Mouse (Mus musculus): Measurements from ENCODE around the gene Olfr429. TPM values are rescaled to one million over a fixed set of nuclear protein-coding genes. Genes with fewer than 3 reads are reported as not detected.

Olfr429 gene
- polyA plus RNA-seq, 1 experiment from 2014 or later: not detected

- H3K4me3 ChIP-seq (ENCODE audit: control insufficient read depth in 1 of 2, insufficient read depth in 1 of 2, low read depth in 1 of 2, low read length in 2 of 2): no peak within 1 kb of the TSS
- no peak for ATAC-seq (ENCODE audit: insufficient number of reproducible peaks, insufficient read depth, low FRiP score, low read depth)
- H3K9ac ChIP-seq (ENCODE audit: low read length): no peak within 1 kb of the TSS
- H3K9me3 ChIP-seq (ENCODE audit: control insufficient read depth, low read length): no peaks in the 10 kb centered on the region
- no peaks in the 10 kb centered on the region for H3K4me1 ChIP-seq (ENCODE audit: control insufficient read depth in 2 of 2, insufficient read depth in 2 of 2, low read length in 2 of 2)
- no peaks in the 10 kb centered on the region for H3K36me3 ChIP-seq (ENCODE audit: control insufficient read depth, insufficient read depth, low read length)
- 80% methylated on average over 1 of the region's 1 CpGs for WGBS
- H3K27me3 ChIP-seq (ENCODE audit: control insufficient read depth, insufficient read depth, low read length): no peaks in the 10 kb centered on the region
- H3K4me2 ChIP-seq (ENCODE audit: low read length): no peak within 1 kb of the TSS
- no peak within 1 kb of the TSS for H3K27ac ChIP-seq (replicated peaks in 1 of 2; ENCODE audit: control insufficient read depth in 1 of 2, insufficient read depth in 1 of 2, low read depth in 2 of 2, low read length in 2 of 2)
Observed at GRCm38 (mm10) chr1:174096591-174096990, 12.5 kb downstream of the Olfr429 start, which contains the start of gene Olfr427. Gene Olfr427 (plus strand): TSS chr1:174096891.

- Histone ChIP-seq H3K36me3 (ENCODE audit: control insufficient read depth, insufficient read depth, low read length) (no peaks in the 10 kb centered on the region), H3K27ac (replicated peaks in 1 of 2; ENCODE audit: control insufficient read depth in 1 of 2, insufficient read depth in 1 of 2, low read depth in 2 of 2, low read length in 2 of 2) (no peak overlapping the region), H3K27me3 (ENCODE audit: control insufficient read depth, insufficient read depth, low read length) (no peaks in the 10 kb centered on the region), H3K4me2 (ENCODE audit: low read length) (no peak overlapping the region), H3K4me3 (ENCODE audit: control insufficient read depth in 1 of 2, insufficient read depth in 1 of 2, low read depth in 1 of 2, low read length in 2 of 2) (no peak overlapping the region), H3K9me3 (ENCODE audit: control insufficient read depth, low read length) (no peaks in the 10 kb centered on the region), H3K4me1 (ENCODE audit: control insufficient read depth in 2 of 2, insufficient read depth in 2 of 2, low read length in 2 of 2) (no peaks in the 10 kb centered on the region), H3K9ac (ENCODE audit: low read length) (no peak overlapping the region)
- no peak for ATAC-seq (ENCODE audit: insufficient number of reproducible peaks, insufficient read depth, low FRiP score, low read depth)
- WGBS: 42% methylated on average over 2 of the region's 2 CpGs
Observed at GRCm38 (mm10) chr1:174103735-174104134, 19.6 kb downstream of the Olfr429 start.

- Histone ChIP-seq H3K9me3 (ENCODE audit: control insufficient read depth, low read length) (no peaks in the 10 kb centered on the region), H3K27me3 (ENCODE audit: control insufficient read depth, insufficient read depth, low read length) (no peaks in the 10 kb centered on the region), H3K27ac (replicated peaks in 1 of 2; ENCODE audit: control insufficient read depth in 1 of 2, insufficient read depth in 1 of 2, low read depth in 2 of 2, low read length in 2 of 2) (no peak within 1 kb of the TSS), H3K36me3 (ENCODE audit: control insufficient read depth, insufficient read depth, low read length) (no peaks in the 10 kb centered on the region), H3K4me3 (ENCODE audit: control insufficient read depth in 1 of 2, insufficient read depth in 1 of 2, low read depth in 1 of 2, low read length in 2 of 2) (no peak within 1 kb of the TSS), H3K4me2 (ENCODE audit: low read length) (no peak within 1 kb of the TSS), H3K4me1 (ENCODE audit: control insufficient read depth in 2 of 2, insufficient read depth in 2 of 2, low read length in 2 of 2) (no peaks in the 10 kb centered on the region), H3K9ac (ENCODE audit: low read length) (no peak within 1 kb of the TSS)
- WGBS: 59% methylated on average over 2 of the region's 2 CpGs
- ATAC-seq (ENCODE audit: insufficient number of reproducible peaks, insufficient read depth, low FRiP score, low read depth): no peak
Observed at GRCm38 (mm10) chr1:174121062-174121461, 36.9 kb downstream of the Olfr429 start, which contains the start of gene Olfr231. Gene Olfr231 (minus strand): TSS chr1:174121162.

GRCm38 (mm10) chr1:174131217-174131616 is 47.1 kb downstream of the Olfr429 start, which contains the start of gene Olfr424:
Gene Olfr424 (plus strand): TSS chr1:174131517.
- Histone ChIP-seq H3K4me2 (ENCODE audit: low read length) (no peak within 1 kb of the TSS), H3K27me3 (ENCODE audit: control insufficient read depth, insufficient read depth, low read length) (no peaks in the 10 kb centered on the region), H3K4me3 (ENCODE audit: control insufficient read depth in 1 of 2, insufficient read depth in 1 of 2, low read depth in 1 of 2, low read length in 2 of 2) (no peak within 1 kb of the TSS), H3K4me1 (ENCODE audit: control insufficient read depth in 2 of 2, insufficient read depth in 2 of 2, low read length in 2 of 2) (no peaks in the 10 kb centered on the region), H3K9ac (ENCODE audit: low read length) (no peak within 1 kb of the TSS), H3K36me3 (ENCODE audit: control insufficient read depth, insufficient read depth, low read length) (no peaks in the 10 kb centered on the region), H3K27ac (replicated peaks in 1 of 2; ENCODE audit: control insufficient read depth in 1 of 2, insufficient read depth in 1 of 2, low read depth in 2 of 2, low read length in 2 of 2) (no peak within 1 kb of the TSS), H3K9me3 (ENCODE audit: control insufficient read depth, low read length) (no peaks in the 10 kb centered on the region)
- no peak for ATAC-seq (ENCODE audit: insufficient number of reproducible peaks, insufficient read depth, low FRiP score, low read depth)
- 69% methylated on average over 3 of the region's 3 CpGs for WGBS

- no peaks in the 10 kb centered on the region for H3K36me3 ChIP-seq (ENCODE audit: control insufficient read depth, insufficient read depth, low read length)
- H3K4me2 ChIP-seq (ENCODE audit: low read length): no peak overlapping the region
- no peak for ATAC-seq (ENCODE audit: insufficient number of reproducible peaks, insufficient read depth, low FRiP score, low read depth)
- H3K27ac ChIP-seq (replicated peaks in 1 of 2; ENCODE audit: control insufficient read depth in 1 of 2, insufficient read depth in 1 of 2, low read depth in 2 of 2, low read length in 2 of 2): no peak overlapping the region
- 71% methylated on average over 3 of the region's 3 CpGs for WGBS
- no peaks in the 10 kb centered on the region for H3K4me1 ChIP-seq (ENCODE audit: control insufficient read depth in 2 of 2, insufficient read depth in 2 of 2, low read length in 2 of 2)
- no peak overlapping the region for H3K4me3 ChIP-seq (ENCODE audit: control insufficient read depth in 1 of 2, insufficient read depth in 1 of 2, low read depth in 1 of 2, low read length in 2 of 2)
- H3K27me3 ChIP-seq (ENCODE audit: control insufficient read depth, insufficient read depth, low read length): no peaks in the 10 kb centered on the region
- no peaks in the 10 kb centered on the region for H3K9me3 ChIP-seq (ENCODE audit: control insufficient read depth, low read length)
- H3K9ac ChIP-seq (ENCODE audit: low read length): no peak overlapping the region
Observed at GRCm38 (mm10) chr1:174131999-174132398, 47.9 kb downstream of the Olfr429 start.

Other genes with a start within 250 kb of the Olfr429 start
- 2.8 and 3.8 TPM in 2 replicates for gene Ifi211, start 171.3 kb upstream of the Olfr429 start, polyA plus RNA-seq (2014; fragmentation: Nextera tagmentation; extraction: Ambion mirVana)
- gene Mndal, start 141.8 kb upstream of the Olfr429 start, polyA plus RNA-seq (2014; fragmentation: Nextera tagmentation; extraction: Ambion mirVana): 3.1 and 3.9 TPM in 2 replicates
- gene Ifi203, start 141.7 kb upstream of the Olfr429 start, polyA plus RNA-seq (2014; fragmentation: Nextera tagmentation; extraction: Ambion mirVana): 0.99 and 1.1 TPM in 2 replicates
- gene Ifi202b, start 101.6 kb upstream of the Olfr429 start, polyA plus RNA-seq (2014; fragmentation: Nextera tagmentation; extraction: Ambion mirVana): not detected in 2 replicates
- gene Ifi205, start 52.5 kb upstream of the Olfr429 start, polyA plus RNA-seq (2014; fragmentation: Nextera tagmentation; extraction: Ambion mirVana): 2.1 TPM in 2 replicates
- not detected in 2 replicates for gene Olfr433, start 43.6 kb upstream of the Olfr429 start, polyA plus RNA-seq (2014; fragmentation: Nextera tagmentation; extraction: Ambion mirVana)
- not detected in 2 replicates for gene Olfr432, start 35.1 kb upstream of the Olfr429 start, polyA plus RNA-seq (2014; fragmentation: Nextera tagmentation; extraction: Ambion mirVana)
- not detected in 2 replicates for gene Olfr430, start 17.7 kb upstream of the Olfr429 start, polyA plus RNA-seq (2014; fragmentation: Nextera tagmentation; extraction: Ambion mirVana)
- gene Olfr427, start 12.6 kb downstream of the Olfr429 start, polyA plus RNA-seq (2014; fragmentation: Nextera tagmentation; extraction: Ambion mirVana): not detected in 2 replicates
- gene Olfr231, start 36.8 kb downstream of the Olfr429 start, polyA plus RNA-seq (2014; fragmentation: Nextera tagmentation; extraction: Ambion mirVana): not detected in 2 replicates
- not detected in 2 replicates for gene Olfr424, start 47.2 kb downstream of the Olfr429 start, polyA plus RNA-seq (2014; fragmentation: Nextera tagmentation; extraction: Ambion mirVana)
- not detected in 2 replicates for gene Olfr420, start 71.3 kb downstream of the Olfr429 start, polyA plus RNA-seq (2014; fragmentation: Nextera tagmentation; extraction: Ambion mirVana)
- gene Spta1, start 88.4 kb downstream of the Olfr429 start, polyA plus RNA-seq (2014; fragmentation: Nextera tagmentation; extraction: Ambion mirVana): 2.2 and 2.5 TPM in 2 replicates
- gene Olfr419, start 167.7 kb downstream of the Olfr429 start, polyA plus RNA-seq (2014; fragmentation: Nextera tagmentation; extraction: Ambion mirVana): not detected in 2 replicates
- gene Mptx1, start 246.2 kb downstream of the Olfr429 start, polyA plus RNA-seq (2014; fragmentation: Nextera tagmentation; extraction: Ambion mirVana): not detected in 2 replicates

Data from heart, embryonic 14.5 days (tissue).